Mouse (Mus musculus): ENCODE measurements at regions not wholly inside any gene's neighbourhood (a gene's known extent, or its start where the extent isn't known, plus 50 kb on each side); places are given as distances from the start of the nearest gene placed in this dataset.
A peak's percentile ranks its signal among the peaks of the same experiment; 100 is the strongest.
"Not testable (repeated sequence)": the region's sequence is repeated elsewhere in the genome, so short reads cannot be mapped to it uniquely, and the experiment has no call there.

- H3K9me3 ChIP-seq; ATAC-seq (ENCODE audit: insufficient read depth, low FRiP score, low read depth); H3K9ac ChIP-seq; H3K27me3 ChIP-seq (replicated peaks); H3K4me1 ChIP-seq; H3K4me2 ChIP-seq; H3K36me3 ChIP-seq; H3K27ac ChIP-seq; H3K4me3 ChIP-seq (replicated peaks): not testable (repeated sequence)
- WGBS, result 83% methylated on average over 15 of the region's 15 CpGs
Measured at GRCm38 (mm10) chr13:13888847-13889246, 65.4 kb upstream of the B3galnt2 start.

GRCm38 (mm10) chr13:13889297-13890120 lies 64.8 kb upstream of the B3galnt2 start:
- no peak overlapping the region for H3K9ac ChIP-seq
- H3K4me2 ChIP-seq, result peak overlapping the region; percentile 51
- H3K4me3 ChIP-seq (replicated peaks), result peak overlapping the region; percentile 48
- H3K36me3 ChIP-seq, result no peaks in the 10 kb centered on the region
- ATAC-seq (ENCODE audit: insufficient read depth, low FRiP score, low read depth), result peak; percentile 78; the same call in 1 of the 2 replicates
- no peaks in the 10 kb centered on the region for H3K27me3 ChIP-seq (replicated peaks)
- 16% methylated on average over 17 of the region's 17 CpGs for WGBS
- H3K27ac ChIP-seq, result no peak overlapping the region
- H3K4me1 ChIP-seq, result no peaks in the 10 kb centered on the region
- H3K9me3 ChIP-seq, result no peaks in the 10 kb centered on the region

GRCm38 (mm10) chr13:13902186-13902585 lies 52.1 kb upstream of the B3galnt2 start:
- not testable (repeated sequence) for H3K4me3 ChIP-seq (replicated peaks); H3K9ac ChIP-seq; ATAC-seq (ENCODE audit: insufficient read depth, low FRiP score, low read depth); H3K4me2 ChIP-seq; H3K27ac ChIP-seq; H3K36me3 ChIP-seq; H3K27me3 ChIP-seq (replicated peaks); H3K4me1 ChIP-seq; H3K9me3 ChIP-seq
- WGBS, result 93% methylated on average over 16 of the region's 16 CpGs

All from stomach, embryonic 15.5 days (tissue).